Mouse (Mus musculus): ENCODE measurements at regions not wholly inside any gene's neighbourhood (a gene's known extent, or its start where the extent isn't known, plus 50 kb on each side); places are given as distances from the start of the nearest gene placed in this dataset.

DNA sequence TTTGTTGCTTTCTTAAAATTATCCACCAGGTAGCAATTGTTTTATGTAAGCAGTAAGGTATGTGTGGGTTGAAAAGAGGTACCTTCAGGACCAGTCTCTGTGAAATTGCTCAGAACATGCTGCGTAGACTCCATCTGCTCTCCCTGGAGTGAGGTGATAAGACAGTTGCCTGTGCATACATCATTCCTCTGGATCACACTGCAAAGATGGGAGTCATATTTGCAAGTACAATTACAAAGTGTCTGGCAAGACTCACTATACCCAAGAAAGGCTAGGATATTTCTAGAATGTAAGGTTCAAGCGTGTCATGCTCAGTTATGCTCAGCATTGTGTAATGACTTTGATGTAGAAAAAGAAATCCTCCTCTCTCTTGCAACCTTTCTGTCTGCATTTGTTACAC, 1283.5 kb upstream of the Slc10a2 start:
- peak; percentile 37 for DNase-seq (ENCODE audit: low read depth)
- no peak for TF ChIP-seq POLR2A (IDR thresholded peaks at IDR 0.05; ENCODE audit: borderline replicate concordance, extremely low read depth, insufficient read depth, insufficient read length, poor library complexity, severe bottlenecking)
- TF ChIP-seq CTCF (IDR thresholded peaks at IDR 0.05; ENCODE audit: borderline replicate concordance, extremely low read depth, insufficient read depth, insufficient read length) = no peak

- DNase-seq (ENCODE audit: low read depth) = no peak
- TF ChIP-seq CTCF (IDR thresholded peaks at IDR 0.05; ENCODE audit: borderline replicate concordance, extremely low read depth, insufficient read depth, insufficient read length) = no peak
- no peak for TF ChIP-seq POLR2A (IDR thresholded peaks at IDR 0.05; ENCODE audit: borderline replicate concordance, extremely low read depth, insufficient read depth, insufficient read length, poor library complexity, severe bottlenecking)
Measured at GRCm38 (mm10) chr8:6374712-6375111, 1269.6 kb upstream of the Slc10a2 start.

- DNase-seq (ENCODE audit: low read depth) = peak; percentile 27
Measured at GRCm38 (mm10) chr8:6361403-6361942, 1256.3 kb upstream of the Slc10a2 start.

DNA sequence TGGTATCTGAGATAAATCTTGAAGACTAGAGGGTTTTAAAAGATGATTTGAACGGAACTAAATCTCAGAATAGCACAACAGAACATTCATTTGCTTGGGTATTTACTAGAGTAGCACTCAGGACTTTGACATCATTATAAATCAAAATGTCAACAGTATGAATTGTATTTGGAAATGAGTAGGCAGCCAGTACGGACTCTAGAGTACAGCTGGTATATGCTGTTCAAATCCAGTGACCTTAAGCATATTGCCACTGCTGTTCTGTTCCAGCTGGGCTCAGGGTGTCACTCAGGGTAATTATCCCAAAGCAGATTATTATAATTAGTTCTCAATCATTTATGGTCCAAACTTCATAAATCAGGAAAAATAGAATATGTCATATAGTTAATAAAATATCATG, 1252.7 kb upstream of the Slc10a2 start:
- no peak for TF ChIP-seq CTCF (IDR thresholded peaks at IDR 0.05; ENCODE audit: borderline replicate concordance, extremely low read depth, insufficient read depth, insufficient read length)
- no peak for TF ChIP-seq POLR2A (IDR thresholded peaks at IDR 0.05; ENCODE audit: borderline replicate concordance, extremely low read depth, insufficient read depth, insufficient read length, poor library complexity, severe bottlenecking)
- DNase-seq (ENCODE audit: low read depth) = peak; percentile 15

More at GRCm38 (mm10) chr8:6361403-6361942, 1256.3 kb upstream of the Slc10a2 start:
- TF ChIP-seq POLR2A (IDR thresholded peaks at IDR 0.05; ENCODE audit: borderline replicate concordance, extremely low read depth, insufficient read depth, insufficient read length, poor library complexity, severe bottlenecking) (no peak), CTCF (IDR thresholded peaks at IDR 0.05; ENCODE audit: borderline replicate concordance, extremely low read depth, insufficient read depth, insufficient read length) (no peak)

DNA sequence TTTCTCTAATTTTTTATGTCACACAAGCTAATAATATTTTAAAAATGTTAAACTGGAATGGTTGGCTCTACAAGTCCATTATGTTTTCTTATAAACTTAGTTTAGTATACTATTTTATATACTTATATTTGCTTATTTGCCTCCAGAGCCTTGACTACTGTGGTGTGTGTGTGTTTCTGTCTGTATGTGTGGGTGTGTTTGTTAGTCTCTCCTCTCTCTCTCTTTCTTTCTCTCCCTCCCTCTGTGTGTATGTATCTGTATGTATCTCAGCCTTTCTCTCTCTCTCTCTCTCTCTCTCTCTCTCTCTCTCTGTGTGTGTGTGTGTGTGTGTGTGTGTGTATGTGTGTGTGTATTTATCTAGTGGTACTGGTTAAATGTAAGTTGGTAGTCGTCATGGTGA, 1245.3 kb upstream of the Slc10a2 start:
- no peak for DNase-seq (ENCODE audit: low read depth)
- TF ChIP-seq CTCF (IDR thresholded peaks at IDR 0.05; ENCODE audit: borderline replicate concordance, extremely low read depth, insufficient read depth, insufficient read length) = no peak
- TF ChIP-seq POLR2A (IDR thresholded peaks at IDR 0.05; ENCODE audit: borderline replicate concordance, extremely low read depth, insufficient read depth, insufficient read length, poor library complexity, severe bottlenecking) = no peak

- peak; percentile 85 for DNase-seq (ENCODE audit: low read depth)
- peak; percentile 7; the same call in 1 of the 2 replicates for TF ChIP-seq CTCF (IDR thresholded peaks at IDR 0.05; ENCODE audit: borderline replicate concordance, extremely low read depth, insufficient read depth, insufficient read length)
- TF ChIP-seq POLR2A (IDR thresholded peaks at IDR 0.05; ENCODE audit: borderline replicate concordance, extremely low read depth, insufficient read depth, insufficient read length, poor library complexity, severe bottlenecking) = no peak
Measured at GRCm38 (mm10) chr8:6350052-6350451, 1244.9 kb upstream of the Slc10a2 start.

DNA sequence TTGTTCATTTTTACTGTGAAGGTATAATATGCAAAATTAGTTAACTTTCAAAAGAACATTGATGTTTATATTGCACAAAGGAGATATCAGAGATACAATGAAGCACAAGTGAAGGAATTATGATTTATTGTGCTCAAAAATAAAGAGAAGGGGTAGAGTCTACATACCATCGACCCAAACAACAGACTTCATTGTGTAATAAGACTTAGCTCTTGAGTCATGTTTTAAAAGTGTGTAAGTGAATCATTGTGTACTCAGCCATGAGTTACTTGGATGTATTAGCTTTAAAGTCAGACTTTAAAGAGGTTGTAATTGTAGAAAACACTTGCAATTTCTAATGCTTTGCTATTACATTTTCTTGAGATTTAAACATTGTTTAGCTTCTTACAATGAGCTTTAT, 1240.6 kb upstream of the Slc10a2 start:
- TF ChIP-seq POLR2A (IDR thresholded peaks at IDR 0.05; ENCODE audit: borderline replicate concordance, extremely low read depth, insufficient read depth, insufficient read length, poor library complexity, severe bottlenecking) (no peak), CTCF (IDR thresholded peaks at IDR 0.05; ENCODE audit: borderline replicate concordance, extremely low read depth, insufficient read depth, insufficient read length) (no peak)
- DNase-seq (ENCODE audit: low read depth) = no peak

- peak; percentile 75 for DNase-seq (ENCODE audit: low read depth)
- no peak for TF ChIP-seq POLR2A (IDR thresholded peaks at IDR 0.05; ENCODE audit: borderline replicate concordance, extremely low read depth, insufficient read depth, insufficient read length, poor library complexity, severe bottlenecking)
- TF ChIP-seq CTCF (IDR thresholded peaks at IDR 0.05; ENCODE audit: borderline replicate concordance, extremely low read depth, insufficient read depth, insufficient read length) = no peak
Measured at GRCm38 (mm10) chr8:6340158-6340855, 1235.2 kb upstream of the Slc10a2 start.

DNA sequence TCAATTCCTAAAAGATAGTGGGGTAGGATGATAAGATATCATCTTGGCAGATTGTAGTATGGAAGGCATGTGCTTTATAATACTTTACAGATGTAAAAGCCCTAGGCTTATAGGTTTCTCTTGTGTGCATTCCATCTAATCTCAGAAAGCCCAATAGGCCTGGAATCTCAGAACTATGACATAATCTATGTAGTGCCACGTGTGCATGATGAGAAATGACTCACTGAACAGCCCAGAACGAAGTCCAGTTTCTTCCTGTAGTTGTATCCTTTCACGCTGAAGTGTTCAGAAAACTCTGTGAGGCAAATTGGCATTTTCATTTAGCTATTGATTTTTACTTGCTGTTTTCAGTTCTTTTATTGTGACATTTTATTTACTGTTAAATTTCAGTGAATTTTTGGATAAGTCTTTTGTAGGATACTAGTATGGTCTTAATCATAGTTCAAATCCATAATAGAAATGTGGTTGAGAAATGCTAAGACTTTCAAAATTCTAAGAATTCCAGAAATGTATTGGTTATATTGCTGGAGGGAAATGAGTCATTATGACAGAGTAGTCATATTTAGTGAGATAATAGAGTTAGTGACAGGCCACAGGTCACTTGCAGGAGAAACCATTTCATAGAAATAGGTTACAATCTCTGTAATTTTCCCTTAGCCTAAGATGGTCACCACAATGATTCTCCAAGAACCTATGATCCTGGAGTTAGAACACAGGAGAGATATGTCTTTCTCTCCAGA, 1229.3 kb upstream of the Slc10a2 start:
- no peak for DNase-seq (ENCODE audit: low read depth)
- no peak for TF ChIP-seq POLR2A (IDR thresholded peaks at IDR 0.05; ENCODE audit: borderline replicate concordance, extremely low read depth, insufficient read depth, insufficient read length, poor library complexity, severe bottlenecking)
- TF ChIP-seq CTCF (IDR thresholded peaks at IDR 0.05; ENCODE audit: borderline replicate concordance, extremely low read depth, insufficient read depth, insufficient read length) = no peak

DNA sequence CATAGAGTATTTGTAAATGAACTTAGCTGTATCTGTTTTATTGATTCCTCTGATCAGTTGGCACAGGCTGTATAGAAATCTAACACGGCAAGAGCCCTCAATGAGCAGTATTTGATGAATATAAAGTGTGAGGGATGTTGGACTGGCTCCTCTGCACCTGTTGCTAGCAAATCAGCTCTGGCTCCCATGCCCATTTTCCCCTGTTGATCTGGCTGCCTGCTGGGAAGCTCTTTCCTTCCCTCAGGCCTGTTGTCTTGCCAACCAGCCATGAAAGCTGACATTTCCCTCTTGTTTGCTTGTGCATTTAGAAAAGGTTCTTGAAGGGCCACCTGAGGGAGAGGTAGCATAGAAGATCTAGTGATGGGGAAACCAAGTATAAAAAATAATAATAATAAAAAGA, 1216.2 kb upstream of the Slc10a2 start:
- DNase-seq (ENCODE audit: low read depth) = peak; percentile 57

DNA sequence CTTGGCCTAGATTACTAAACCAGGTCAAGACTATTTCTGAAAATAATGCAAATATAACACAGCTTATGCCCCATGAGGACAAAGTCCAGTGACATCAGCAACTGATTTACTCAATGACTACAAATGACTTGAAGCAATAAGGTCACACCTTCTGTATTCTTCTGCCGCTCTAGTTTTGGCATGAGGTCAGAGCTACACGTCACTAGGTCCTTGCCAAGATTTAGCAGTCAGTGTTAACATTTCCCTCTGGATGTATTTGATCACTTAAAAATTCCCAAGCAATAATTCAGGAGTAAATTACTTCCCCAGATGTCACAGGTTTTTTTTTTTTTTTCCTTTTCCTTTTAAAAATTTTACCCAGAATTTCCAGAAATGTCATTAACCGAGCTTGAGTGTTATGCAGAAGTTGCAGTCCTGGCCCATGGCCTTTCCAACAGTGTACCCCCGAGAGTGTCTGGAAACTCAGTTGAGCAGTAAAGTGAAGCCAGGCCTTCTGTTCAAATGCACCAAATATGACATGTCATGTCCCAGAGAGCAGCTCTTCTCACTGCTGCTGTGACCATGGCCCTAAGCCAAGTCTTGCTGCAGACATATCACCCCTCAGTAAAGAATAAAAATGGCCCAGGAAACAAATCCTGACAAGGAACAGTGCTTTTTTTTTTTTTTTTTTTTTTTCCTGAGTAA, 1210.2 kb upstream of the Slc10a2 start:
- TF ChIP-seq CTCF (IDR thresholded peaks at IDR 0.05; ENCODE audit: borderline replicate concordance, extremely low read depth, insufficient read depth, insufficient read length) (no peak), POLR2A (IDR thresholded peaks at IDR 0.05; ENCODE audit: borderline replicate concordance, extremely low read depth, insufficient read depth, insufficient read length, poor library complexity, severe bottlenecking) (no peak)
- peak; percentile 66 for DNase-seq (ENCODE audit: low read depth)

More for the DNA sequence above, 1216.2 kb upstream of the Slc10a2 start:
- TF ChIP-seq POLR2A (IDR thresholded peaks at IDR 0.05; ENCODE audit: borderline replicate concordance, extremely low read depth, insufficient read depth, insufficient read length, poor library complexity, severe bottlenecking) (no peak), CTCF (IDR thresholded peaks at IDR 0.05; ENCODE audit: borderline replicate concordance, extremely low read depth, insufficient read depth, insufficient read length) (no peak)
